Mouse (Mus musculus): Measurements from ENCODE around the gene Tcf20. TPM values are rescaled to one million over a fixed set of nuclear protein-coding genes. Genes with fewer than 3 reads are reported as not detected.

Tcf20 gene
- polyA plus RNA-seq, 2 experiments = 2.9 to 5.7 TPM

DNA sequence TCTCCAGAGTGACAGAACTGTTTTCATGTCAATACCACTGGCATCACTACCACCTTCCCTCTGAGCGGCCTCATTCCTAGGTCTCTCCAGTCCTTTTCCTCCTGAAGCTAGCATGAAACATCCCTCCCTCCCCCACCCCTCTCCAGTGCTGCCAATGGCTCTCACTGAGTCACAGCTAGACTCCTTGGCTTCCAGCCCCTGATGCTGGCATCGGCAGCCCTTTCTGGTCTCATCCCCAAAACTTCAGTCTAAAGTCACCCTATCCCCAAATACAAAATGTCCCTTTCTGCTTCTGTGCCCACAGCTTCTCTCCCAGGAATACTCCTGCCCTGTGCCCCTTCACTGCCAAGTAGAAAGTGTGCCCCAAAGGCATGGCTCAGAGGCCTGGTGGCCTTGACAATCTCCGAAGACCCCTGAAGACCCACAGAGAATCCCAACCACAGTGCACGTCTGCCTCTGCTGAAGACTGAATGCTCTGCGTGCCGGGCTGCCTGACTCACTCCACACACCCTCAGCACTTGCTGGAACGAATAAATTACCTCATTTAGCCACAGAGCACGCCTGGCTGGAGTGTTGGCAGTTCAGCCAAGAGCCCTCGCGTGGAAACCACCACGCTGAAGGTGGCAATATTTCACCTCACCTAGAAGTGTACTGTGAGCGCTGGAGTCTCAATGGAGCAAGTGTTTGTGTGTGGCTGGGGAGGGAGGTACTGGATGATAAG, 47.0 kb downstream of the Tcf20 start:
- DNase-seq (ENCODE audit: low read depth in 3 of 3, low spot score in 3 of 3) (no peak), ATAC-seq (ENCODE audit: insufficient read depth) (no peak)
- H3K9me3 ChIP-seq (ENCODE audit: control insufficient read depth, low read length) = no peaks in the 10 kb centered on the region
- no peak for TF ChIP-seq EP300 (IDR thresholded peaks at IDR 0.05; ENCODE audit: low read depth)
- TF ChIP-seq CTCF (IDR thresholded peaks at IDR 0.05; ENCODE audit: low read depth) = no peak
- H3K4me1 ChIP-seq (replicated peaks; ENCODE audit: control insufficient read depth in 2 of 2, insufficient read depth in 2 of 2, low read length in 1 of 2) = no peaks in the 10 kb centered on the region
- no peaks in the 10 kb centered on the region for H3K27me3 ChIP-seq (ENCODE audit: control insufficient read depth, insufficient read depth, low read length)
- no peaks in the 10 kb centered on the region for H3K36me3 ChIP-seq (replicated peaks; ENCODE audit: control insufficient read depth, insufficient read depth, low read depth)
- no peak overlapping the region for H3K27ac ChIP-seq
- no peak overlapping the region for H3K4me2 ChIP-seq (ENCODE audit: low read depth)
- WGBS (ENCODE audit: insufficient replicate concordance) = 56% methylated on average over 12 of the region's 12 CpGs
- H3K9ac ChIP-seq (replicated peaks) = no peak overlapping the region
- no peak overlapping the region for H3K4me3 ChIP-seq (ENCODE audit: insufficient read depth in 1 of 2, low read depth in 2 of 2, low read length in 2 of 2)

DNA sequence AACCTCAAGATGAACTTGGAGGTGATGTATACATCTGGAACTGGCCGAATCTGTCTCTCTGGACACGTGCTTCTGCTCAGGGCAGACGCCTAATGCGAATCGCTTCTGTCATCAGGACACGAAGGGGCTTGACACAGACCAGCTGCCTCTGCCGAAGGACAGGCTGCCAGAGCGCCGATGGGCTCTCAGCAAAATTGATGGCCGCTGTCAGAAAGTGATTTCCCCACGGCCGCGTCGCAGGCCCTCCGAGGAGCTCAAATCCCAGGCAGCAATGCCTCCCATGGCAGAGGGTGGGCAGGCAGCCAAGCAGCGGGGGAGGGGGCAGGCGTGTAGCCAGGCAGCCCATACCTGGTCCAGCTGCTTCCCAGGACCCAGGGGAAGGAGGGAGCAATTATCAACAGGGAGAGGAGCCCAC, 49.5 kb downstream of the Tcf20 start:
- H3K27me3 ChIP-seq (ENCODE audit: control insufficient read depth, insufficient read depth, low read length) = no peaks in the 10 kb centered on the region
- H3K27ac ChIP-seq = no peak overlapping the region
- H3K4me2 ChIP-seq (ENCODE audit: low read depth) = no peak overlapping the region
- WGBS (ENCODE audit: insufficient replicate concordance) = 50% methylated on average over 17 of the region's 17 CpGs
- no peak for DNase-seq (ENCODE audit: low read depth in 3 of 3, low spot score in 3 of 3)
- H3K9ac ChIP-seq (replicated peaks) = no peak overlapping the region
- H3K4me1 ChIP-seq (replicated peaks; ENCODE audit: control insufficient read depth in 2 of 2, insufficient read depth in 2 of 2, low read length in 1 of 2) = no peaks in the 10 kb centered on the region
- TF ChIP-seq EP300 (IDR thresholded peaks at IDR 0.05; ENCODE audit: low read depth) (no peak), CTCF (IDR thresholded peaks at IDR 0.05; ENCODE audit: low read depth) (no peak)
- H3K36me3 ChIP-seq (replicated peaks; ENCODE audit: control insufficient read depth, insufficient read depth, low read depth) = no peaks in the 10 kb centered on the region
- no peaks in the 10 kb centered on the region for H3K9me3 ChIP-seq (ENCODE audit: control insufficient read depth, low read length)
- ATAC-seq (ENCODE audit: insufficient read depth) = no peak
- H3K4me3 ChIP-seq (ENCODE audit: insufficient read depth in 1 of 2, low read depth in 2 of 2, low read length in 2 of 2) = no peak overlapping the region

DNA sequence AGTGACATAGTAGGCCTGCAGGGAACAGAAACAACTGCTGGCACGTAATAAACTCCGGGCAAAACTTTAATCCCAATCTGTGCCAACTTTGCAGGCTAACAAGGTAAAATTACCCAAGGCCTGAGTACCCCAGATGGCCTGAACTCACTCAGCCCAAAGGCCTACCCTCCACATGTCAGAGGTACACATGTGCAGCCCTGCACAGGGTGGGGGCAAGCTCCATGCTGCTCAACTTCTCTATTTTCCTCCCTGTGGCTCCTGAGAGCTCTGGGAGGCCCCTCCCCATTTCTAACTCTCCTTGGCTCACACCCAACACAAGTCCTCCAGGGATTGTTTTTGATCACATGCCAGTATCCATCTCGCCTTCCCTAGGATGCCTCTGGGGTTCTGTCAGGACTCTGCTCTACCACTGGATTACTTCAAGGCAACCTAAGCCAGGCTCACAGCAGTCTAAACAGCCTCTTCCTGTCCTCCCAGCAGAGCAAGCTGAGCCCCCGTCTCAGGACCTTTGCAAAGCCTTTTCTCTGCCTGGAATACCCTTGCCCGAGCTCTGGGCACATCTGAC, 50.2 kb downstream of the Tcf20 start:
- no peak for TF ChIP-seq EP300 (IDR thresholded peaks at IDR 0.05; ENCODE audit: low read depth)
- TF ChIP-seq CTCF (IDR thresholded peaks at IDR 0.05; ENCODE audit: low read depth) = no peak
- ATAC-seq (ENCODE audit: insufficient read depth) = no peak
- H3K4me1 ChIP-seq (replicated peaks; ENCODE audit: control insufficient read depth in 2 of 2, insufficient read depth in 2 of 2, low read length in 1 of 2) = no peaks in the 10 kb centered on the region

DNA sequence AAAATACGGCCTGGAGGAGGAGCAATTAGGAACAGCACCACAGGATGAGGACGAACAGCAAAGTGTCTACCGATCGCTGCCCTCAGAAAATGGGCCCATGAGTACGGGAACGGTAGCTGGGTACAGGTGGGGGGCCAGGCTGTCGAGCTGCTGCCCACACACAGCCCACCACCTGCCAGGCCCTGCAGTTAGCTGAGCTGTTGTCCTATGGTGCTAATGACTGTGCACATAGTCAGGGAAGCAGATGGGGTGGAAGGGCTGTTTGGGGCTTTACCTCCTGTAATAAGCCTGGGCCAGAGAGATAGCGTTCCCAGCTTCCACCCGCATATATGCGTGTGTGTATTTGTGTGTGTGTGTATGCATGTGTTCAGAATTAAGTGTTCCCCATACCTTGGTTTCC, 52.7 kb downstream of the Tcf20 start:
- Histone ChIP-seq H3K36me3 (replicated peaks; ENCODE audit: control insufficient read depth, insufficient read depth, low read depth) (no peaks in the 10 kb centered on the region), H3K9me3 (ENCODE audit: control insufficient read depth, low read length) (no peaks in the 10 kb centered on the region), H3K4me3 (ENCODE audit: insufficient read depth in 1 of 2, low read depth in 2 of 2, low read length in 2 of 2) (no peak overlapping the region), H3K27me3 (ENCODE audit: control insufficient read depth, insufficient read depth, low read length) (no peaks in the 10 kb centered on the region), H3K4me2 (ENCODE audit: low read depth) (no peak overlapping the region), H3K27ac (no peak overlapping the region), H3K9ac (replicated peaks) (no peak overlapping the region), H3K4me1 (replicated peaks; ENCODE audit: control insufficient read depth in 2 of 2, insufficient read depth in 2 of 2, low read length in 1 of 2) (no peaks in the 10 kb centered on the region)
- ATAC-seq (ENCODE audit: insufficient read depth) = no peak
- no peak for TF ChIP-seq EP300 (IDR thresholded peaks at IDR 0.05; ENCODE audit: low read depth)
- TF ChIP-seq CTCF (IDR thresholded peaks at IDR 0.05; ENCODE audit: low read depth) = no peak
- WGBS (ENCODE audit: insufficient replicate concordance) = 69% methylated on average over 10 of the region's 10 CpGs
- no peak for DNase-seq (ENCODE audit: low read depth in 3 of 3, low spot score in 3 of 3)

More for the DNA sequence above, 50.2 kb downstream of the Tcf20 start:
- Histone ChIP-seq H3K27me3 (ENCODE audit: control insufficient read depth, insufficient read depth, low read length) (no peaks in the 10 kb centered on the region), H3K4me3 (ENCODE audit: insufficient read depth in 1 of 2, low read depth in 2 of 2, low read length in 2 of 2) (no peak overlapping the region), H3K9ac (replicated peaks) (no peak overlapping the region), H3K36me3 (replicated peaks; ENCODE audit: control insufficient read depth, insufficient read depth, low read depth) (no peaks in the 10 kb centered on the region), H3K27ac (no peak overlapping the region), H3K4me2 (ENCODE audit: low read depth) (no peak overlapping the region), H3K9me3 (ENCODE audit: control insufficient read depth, low read length) (no peaks in the 10 kb centered on the region)
- DNase-seq (ENCODE audit: low read depth in 3 of 3, low spot score in 3 of 3) = no peak
- WGBS (ENCODE audit: insufficient replicate concordance) = 43% methylated on average over 5 of the region's 5 CpGs

DNA sequence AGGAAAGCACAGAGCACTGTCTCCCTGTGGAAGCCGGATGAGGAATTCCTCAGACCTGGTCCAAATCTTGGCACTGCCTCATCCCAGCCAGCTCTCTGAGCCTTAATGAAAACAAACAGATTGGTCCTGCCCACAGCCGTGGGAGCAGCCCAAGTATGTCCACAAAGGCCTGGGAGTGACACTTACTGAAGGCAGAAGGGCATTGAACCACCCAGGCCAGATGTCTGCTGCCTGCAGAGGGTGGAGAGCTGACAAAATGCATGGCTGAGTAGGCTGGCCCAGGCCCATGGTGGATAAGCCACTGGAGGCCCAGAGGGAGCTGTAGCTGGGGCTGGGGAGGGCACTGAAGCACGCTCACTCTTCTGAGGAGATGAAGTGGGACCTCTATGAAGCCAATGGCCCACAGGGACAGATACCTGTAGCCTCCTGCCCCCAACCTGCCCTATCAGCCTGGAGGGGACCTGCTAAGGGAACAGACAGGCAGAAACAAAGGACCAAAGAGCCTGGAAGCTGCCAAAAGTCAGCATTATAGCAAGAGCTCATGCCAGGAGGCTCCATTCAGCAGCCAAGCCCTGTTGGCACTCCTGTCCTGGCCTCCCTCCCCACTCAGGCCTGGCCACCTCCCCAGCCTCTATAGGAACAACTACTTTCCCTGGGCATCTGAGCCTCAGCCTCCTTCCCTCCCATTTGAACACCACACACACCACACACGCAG, 54.6 kb downstream of the Tcf20 start:
- H3K27ac ChIP-seq = no peak overlapping the region
- no peak for ATAC-seq (ENCODE audit: insufficient read depth)
- H3K36me3 ChIP-seq (replicated peaks; ENCODE audit: control insufficient read depth, insufficient read depth, low read depth) = no peaks in the 10 kb centered on the region
- no peak overlapping the region for H3K4me2 ChIP-seq (ENCODE audit: low read depth)
- WGBS (ENCODE audit: insufficient replicate concordance) = 48% methylated on average over 4 of the region's 4 CpGs
- TF ChIP-seq EP300 (IDR thresholded peaks at IDR 0.05; ENCODE audit: low read depth) (no peak), CTCF (IDR thresholded peaks at IDR 0.05; ENCODE audit: low read depth) (no peak)
- no peak overlapping the region for H3K4me3 ChIP-seq (ENCODE audit: insufficient read depth in 1 of 2, low read depth in 2 of 2, low read length in 2 of 2)
- no peak overlapping the region for H3K9ac ChIP-seq (replicated peaks)
- DNase-seq (ENCODE audit: low read depth in 3 of 3, low spot score in 3 of 3) = no peak
- H3K9me3 ChIP-seq (ENCODE audit: control insufficient read depth, low read length) = no peaks in the 10 kb centered on the region
- no peaks in the 10 kb centered on the region for H3K4me1 ChIP-seq (replicated peaks; ENCODE audit: control insufficient read depth in 2 of 2, insufficient read depth in 2 of 2, low read length in 1 of 2)
- H3K27me3 ChIP-seq (ENCODE audit: control insufficient read depth, insufficient read depth, low read length) = peaks cover 3% of the 10 kb centered on the region; the same call in 1 of the 2 replicates

All from liver, embryonic 14.5 days (tissue).